Mouse (Mus musculus) cerebellum, adult 18-20 months (tissue): ENCODE data around the gene Slc35e4.

Experiments
- DNase-seq, 2 experiments: peaks; one replicate each; pipeline ENCODE4 v3.0.0; 2021

Gene Slc35e4

DNA sequence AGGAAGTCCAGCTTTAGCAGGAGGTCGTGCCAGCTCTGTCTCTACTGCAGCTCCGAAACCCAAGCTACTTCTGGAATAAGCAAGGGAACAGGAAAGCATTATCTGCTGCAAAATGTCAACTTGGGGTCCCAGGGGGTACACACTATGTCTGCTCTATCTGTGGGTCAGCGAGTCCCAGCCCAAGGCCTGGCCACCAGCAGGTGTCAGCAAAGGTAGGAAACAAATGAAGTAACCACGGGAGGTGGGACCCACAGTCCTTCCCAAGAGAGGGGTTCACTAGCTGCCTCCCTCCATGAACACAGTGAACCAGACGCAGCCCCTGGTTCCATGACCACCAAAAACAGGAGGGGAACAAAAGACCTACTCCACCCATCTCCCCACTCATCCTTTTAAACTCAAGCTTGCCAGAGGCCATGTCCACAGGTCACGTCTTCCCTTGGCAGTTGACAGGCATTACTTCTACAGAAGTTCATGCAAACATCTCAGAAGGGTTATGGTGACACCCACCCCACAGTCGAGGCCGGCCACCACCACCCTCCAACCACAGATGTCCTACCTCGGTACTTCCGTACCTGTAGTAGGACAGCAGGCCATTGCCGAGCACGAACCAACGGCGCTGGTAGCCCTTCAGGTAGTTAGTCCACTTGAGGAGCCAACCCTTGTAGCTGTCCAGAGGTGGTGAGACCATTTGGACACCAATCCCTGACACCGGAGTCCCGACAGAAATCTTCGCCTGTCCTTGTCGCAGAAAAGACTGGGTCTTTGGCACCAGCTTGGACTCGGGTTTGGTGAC, 51.6 kb downstream of the Slc35e4 start:
- DNase-seq: peak; percentile 72 to 73

DNA sequence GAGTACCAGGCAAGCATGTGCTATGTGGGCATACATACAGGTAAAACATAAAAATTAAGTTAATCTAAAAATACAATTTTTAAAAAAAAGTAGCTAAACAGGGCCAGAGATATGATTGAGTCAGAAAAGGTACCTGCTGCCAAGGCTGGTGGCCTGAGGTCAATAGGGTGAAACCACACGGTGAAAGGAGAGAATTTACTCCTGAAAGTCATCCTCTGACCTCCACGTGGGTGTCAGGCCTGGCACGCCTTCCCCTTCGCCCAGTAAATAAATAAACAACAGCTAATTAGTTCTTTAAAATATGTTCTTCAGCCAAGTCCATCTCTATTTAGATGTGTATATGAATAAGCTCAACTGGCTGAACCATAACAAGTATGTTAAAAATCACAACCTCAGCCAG, 54.1 kb downstream of the Slc35e4 start:
- no peak for DNase-seq

DNA sequence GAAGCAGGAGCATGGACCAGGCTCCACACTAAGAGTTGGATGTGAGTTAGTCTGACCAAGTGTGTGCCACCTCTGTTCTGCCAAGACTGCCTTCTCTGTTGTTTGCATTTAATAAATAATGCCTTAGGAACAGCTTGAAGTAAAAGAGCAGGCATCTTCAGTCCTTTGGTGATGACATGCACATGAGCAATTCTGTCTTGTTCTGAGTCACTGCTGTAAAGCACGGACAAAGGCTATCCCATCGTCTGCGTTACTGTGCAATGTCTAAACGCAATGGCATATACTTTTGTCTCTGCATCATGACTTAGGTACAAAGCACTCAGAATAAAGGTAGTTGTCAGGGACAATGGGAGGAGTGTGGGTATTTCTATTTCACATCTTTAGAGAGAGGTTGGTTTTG, 54.7 kb downstream of the Slc35e4 start:
- DNase-seq: no peak

DNA sequence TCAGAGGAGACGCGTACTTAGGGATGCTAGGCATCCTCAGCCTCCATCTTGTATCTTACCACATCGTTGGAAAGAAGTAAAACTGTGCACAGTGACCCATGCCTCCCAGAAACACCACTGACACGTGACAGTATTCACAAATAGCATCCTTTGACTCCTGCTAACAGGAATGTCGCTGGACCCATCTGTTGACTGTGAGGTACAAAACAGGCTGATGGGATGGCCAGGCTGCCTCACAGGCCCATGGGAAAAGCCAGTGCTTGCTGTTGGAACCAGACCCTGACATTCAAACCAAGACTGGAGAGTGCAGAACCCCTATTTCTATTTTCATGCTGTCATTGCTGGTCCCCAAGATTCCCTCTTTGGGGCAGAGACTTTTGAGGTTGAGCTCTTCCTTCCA, 56.6 kb downstream of the Slc35e4 start:
- no peak for DNase-seq
